Mouse (Mus musculus): ENCODE measurements around the gene Dock8.

DNA sequence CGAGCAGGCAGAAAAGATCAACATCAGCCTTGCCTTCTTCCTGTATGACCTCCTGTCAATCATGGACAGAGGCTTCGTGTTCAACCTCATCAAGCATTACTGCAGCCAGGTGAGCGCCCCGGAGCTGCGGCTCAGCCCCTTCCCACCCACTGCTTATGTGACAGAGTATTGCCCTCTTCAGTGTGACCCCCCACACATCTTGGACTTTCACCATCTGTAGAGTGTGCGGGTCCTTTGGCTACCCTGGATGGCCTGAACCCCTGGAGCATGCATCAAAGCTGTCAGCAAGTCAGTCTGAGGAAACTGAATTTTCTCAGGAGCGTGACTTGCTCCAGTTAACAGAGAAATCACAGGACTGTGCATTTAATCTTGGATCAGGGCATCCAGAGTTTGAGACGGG lies 150.5 kb downstream of the Dock8 start:
- TF ChIP-seq POLR2A (IDR thresholded peaks at IDR 0.05; ENCODE audit: low read depth, low read length) (no peak), CTCF (conservative IDR thresholded peaks at IDR 0.05; ENCODE audit: insufficient read depth, insufficient read length, low read depth, low read length) (no peak)
